Mouse (Mus musculus) intestine, embryonic 16.5 days (tissue): ENCODE results near the gene Pex10. TPM values are rescaled to one million over a fixed set of nuclear protein-coding genes. Genes with fewer than 3 reads are reported as not detected.
A peak's percentile ranks its signal among the peaks of the same experiment; 100 is the strongest.

ENCODE experiments used
- ATAC-seq: fragments of 200-750 bp; cut with Nextera tagmentation; 2 replicates; pipeline ENCODE4 v1.8.0; 2017; ENCODE audit warnings: moderate TSS enrichment, moderate library complexity
- H3K27ac ChIP-seq: fragments of 300-500 bp; sonication (generic); 2 replicates; pipeline ENCODE4 v1.5.1; 2014; ENCODE audit warnings: mild to moderate bottlenecking, low read length
- H3K27me3 ChIP-seq: fragments of 300-500 bp; sonication (generic); replicated peaks from 2 replicates; pipeline ENCODE4 v1.6.1; 2014; ENCODE audit warnings: low read length, control low read depth, mixed read lengths; ENCODE audit not compliant: control insufficient read depth, insufficient read depth
- H3K36me3 ChIP-seq: fragments of 300-500 bp; sonication (generic); 2 replicates; pipeline ENCODE4 v1.6.1; 2014; ENCODE audit warnings: low read length, control low read depth; ENCODE audit not compliant: control insufficient read depth, insufficient read depth
- H3K4me1 ChIP-seq: fragments of 300-500 bp; sonication (generic); 2 replicates; pipeline ENCODE4 v1.6.1; 2014; ENCODE audit warnings: low read length, control low read depth, mixed read lengths; ENCODE audit not compliant: control insufficient read depth, insufficient read depth
- H3K4me2 ChIP-seq: fragments of 300-500 bp; sonication (generic); 2 replicates; pipeline ENCODE4 v1.6.1; 2014; ENCODE audit warnings: low read depth, low read length, control low read depth
- H3K4me3 ChIP-seq: fragments of 300-500 bp; sonication (generic); 2 replicates; pipeline ENCODE4 v1.5.1; 2014; ENCODE audit warnings: mild to moderate bottlenecking, low read length
- H3K9ac ChIP-seq: fragments of 300-500 bp; sonication (generic); 2 replicates; pipeline ENCODE4 v1.6.1; 2014; ENCODE audit warnings: low read depth, low read length
- H3K9me3 ChIP-seq: fragments of 300-500 bp; sonication (generic); 2 replicates; pipeline ENCODE4 v1.6.1; 2016; ENCODE audit warnings: low read length, control low read depth; ENCODE audit not compliant: control insufficient read depth
- whole genome bisulfite sequencing: fragments of 180-500 bp; shearing (Covaris S2); extraction: QIAGEN DNeasy Blood & Tissue Kit; methylation state at CpG from one replicate; pipeline ENCODE4 v1.1.7; 2014; 5-methylcytosine and 5-hydroxymethylcytosine counted together
- polyA plus RNA-seq: library from polyadenylated mRNA; unstranded; fragments of >200 nt; fragmentation: Nextera tagmentation; extraction: Ambion mirVana; gene quantifications from 2 replicates; pipeline ENCODE4 v1.2.1, GENCODE M21; 2015

The Pex10 gene
- polyA plus RNA-seq, 1 experiment from 2014 or later: 28.9 TPM

GRCm38 (mm10) chr4:155024170-155025010, 42.4 kb upstream of the Pex10 start:
- 79% methylated on average over 11 of the region's 11 CpGs for WGBS

DNA sequence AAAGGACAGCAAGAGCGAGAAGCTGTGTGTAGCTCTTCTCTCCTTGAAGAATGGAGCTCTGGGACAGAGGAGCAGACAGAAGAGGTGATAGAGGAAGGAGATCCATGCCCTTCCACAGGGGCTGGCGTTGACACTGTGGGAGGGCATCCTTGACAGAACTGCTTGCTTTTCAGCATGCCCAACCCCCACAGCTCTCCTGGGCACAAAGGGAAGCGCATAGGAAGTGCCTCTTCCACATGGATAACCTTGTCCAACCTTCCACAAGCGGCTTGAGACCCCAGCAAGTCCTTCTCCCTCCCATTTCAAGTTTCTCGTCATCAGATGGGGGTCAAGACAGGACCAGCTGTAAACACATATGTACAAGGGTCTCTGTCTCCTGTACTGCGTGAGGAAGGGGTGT, 33.7 kb upstream of the Pex10 start:
- no peak overlapping the region for H3K27ac ChIP-seq
- no peaks in the 10 kb centered on the region for H3K4me1 ChIP-seq
- no peak for ATAC-seq
- WGBS: 41% methylated on average over 6 of the region's 6 CpGs
- H3K36me3 ChIP-seq: no peaks in the 10 kb centered on the region
- no peak overlapping the region for H3K4me3 ChIP-seq
- H3K27me3 ChIP-seq: no peaks in the 10 kb centered on the region
- H3K9me3 ChIP-seq: no peaks in the 10 kb centered on the region
- no peak overlapping the region for H3K9ac ChIP-seq
- no peak overlapping the region for H3K4me2 ChIP-seq

More at GRCm38 (mm10) chr4:155024170-155025010, 42.4 kb upstream of the Pex10 start:
- Histone ChIP-seq H3K4me3 (no peak overlapping the region), H3K36me3 (no peaks in the 10 kb centered on the region), H3K27me3 (no peaks in the 10 kb centered on the region), H3K4me1 (peaks cover 5% of the 10 kb centered on the region), H3K9me3 (no peaks in the 10 kb centered on the region), H3K9ac (no peak overlapping the region), H3K27ac (no peak overlapping the region), H3K4me2 (no peak overlapping the region)
- no peak for ATAC-seq

GRCm38 (mm10) chr4:155034202-155034601, 32.6 kb upstream of the Pex10 start:
- Histone ChIP-seq H3K4me2 (no peak overlapping the region), H3K4me1 (no peaks in the 10 kb centered on the region), H3K36me3 (no peaks in the 10 kb centered on the region), H3K9ac (no peak overlapping the region), H3K9me3 (no peaks in the 10 kb centered on the region), H3K27ac (no peak overlapping the region), H3K27me3 (no peaks in the 10 kb centered on the region), H3K4me3 (no peak overlapping the region)
- 39% methylated on average over 7 of the region's 7 CpGs for WGBS
- ATAC-seq: no peak

DNA sequence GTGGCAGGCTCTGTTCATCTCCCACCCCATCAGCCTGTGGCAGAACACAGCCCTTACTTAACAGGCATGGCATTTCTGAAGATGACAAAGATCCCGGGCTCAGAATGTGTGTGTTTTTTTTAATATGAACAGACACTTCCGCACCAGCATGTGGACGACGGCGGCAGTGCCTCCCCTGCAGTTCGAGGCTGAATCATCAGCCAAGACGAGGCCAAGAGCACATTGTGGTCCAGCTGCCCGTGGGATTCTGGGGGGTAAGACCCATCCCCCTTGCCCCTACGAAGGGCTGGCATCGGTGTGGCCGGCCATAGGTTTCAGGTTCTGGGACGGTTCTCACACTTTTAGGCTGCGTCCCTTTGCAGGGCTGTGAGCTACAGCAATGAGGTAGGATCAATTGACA, 32.0 kb upstream of the Pex10 start:
- H3K4me3 ChIP-seq: no peak overlapping the region
- H3K27me3 ChIP-seq: no peaks in the 10 kb centered on the region
- no peak overlapping the region for H3K4me2 ChIP-seq
- H3K27ac ChIP-seq: no peak overlapping the region
- H3K36me3 ChIP-seq: no peaks in the 10 kb centered on the region
- no peak overlapping the region for H3K9ac ChIP-seq
- H3K9me3 ChIP-seq: no peaks in the 10 kb centered on the region
- H3K4me1 ChIP-seq: no peaks in the 10 kb centered on the region
- ATAC-seq: no peak
- WGBS: 72% methylated on average over 13 of the region's 13 CpGs

- no peak for ATAC-seq
- H3K4me3 ChIP-seq: no peak overlapping the region
- no peak overlapping the region for H3K9ac ChIP-seq
- no peaks in the 10 kb centered on the region for H3K36me3 ChIP-seq
- H3K4me1 ChIP-seq: peaks cover 8% of the 10 kb centered on the region
- H3K27me3 ChIP-seq: peaks cover 36% of the 10 kb centered on the region
- no peak overlapping the region for H3K4me2 ChIP-seq
- no peak overlapping the region for H3K27ac ChIP-seq
- 52% methylated on average over 9 of the region's 9 CpGs for WGBS
- H3K9me3 ChIP-seq: no peaks in the 10 kb centered on the region
Measured at GRCm38 (mm10) chr4:155040197-155040596, 26.6 kb upstream of the Pex10 start.

DNA sequence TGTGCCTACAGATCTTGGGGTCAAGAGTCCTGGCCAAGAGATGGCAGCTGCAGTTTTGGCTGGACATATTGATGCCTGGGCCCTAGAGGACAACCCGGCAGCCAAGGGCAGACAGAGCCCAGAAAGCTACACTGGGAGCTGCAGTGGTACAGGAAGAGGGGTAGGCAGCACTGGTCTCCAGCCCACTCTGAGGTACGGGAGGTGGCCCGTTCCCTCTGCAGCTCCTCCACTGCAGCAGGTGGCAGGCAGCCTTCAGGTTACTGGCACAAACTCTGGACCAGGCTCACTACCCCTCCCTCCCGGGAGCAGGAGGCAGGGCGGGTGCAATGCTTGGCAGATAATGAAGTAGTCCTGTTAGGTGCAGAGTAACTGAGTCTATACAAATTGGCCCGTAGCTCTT, 26.1 kb upstream of the Pex10 start:
- Histone ChIP-seq H3K4me1 (peaks cover 8% of the 10 kb centered on the region), H3K36me3 (no peaks in the 10 kb centered on the region), H3K9me3 (no peaks in the 10 kb centered on the region), H3K9ac (no peak overlapping the region), H3K4me2 (no peak overlapping the region), H3K27ac (no peak overlapping the region), H3K27me3 (peaks cover 36% of the 10 kb centered on the region), H3K4me3 (no peak overlapping the region)
- WGBS: 68% methylated on average over 6 of the region's 6 CpGs
- no peak for ATAC-seq

- H3K4me3 ChIP-seq: peak overlapping the region; percentile 29
- peaks cover 8% of the 10 kb centered on the region for H3K4me1 ChIP-seq
- peaks cover 36% of the 10 kb centered on the region for H3K27me3 ChIP-seq
- 0 out of 2 replicates have a peak, but pooled peaks have one; percentile 33 for ATAC-seq
- H3K9me3 ChIP-seq: no peaks in the 10 kb centered on the region
- WGBS: 15% methylated on average over 57 of the region's 65 CpGs
- H3K27ac ChIP-seq: no peak overlapping the region
- 0 out of 2 replicates have a peak overlapping the region, but pooled peaks have one; percentile 29 for H3K9ac ChIP-seq
- peak overlapping the region; percentile 38 for H3K4me2 ChIP-seq
- no peaks in the 10 kb centered on the region for H3K36me3 ChIP-seq
Measured at GRCm38 (mm10) chr4:155042606-155043288, 24.1 kb upstream of the Pex10 start.

GRCm38 (mm10) chr4:155043289-155043625, 23.6 kb upstream of the Pex10 start:
- no peak overlapping the region for H3K27ac ChIP-seq
- peaks cover 8% of the 10 kb centered on the region for H3K4me1 ChIP-seq
- ATAC-seq: no peak
- WGBS: 10% methylated on average over 25 of the region's 25 CpGs
- H3K4me3 ChIP-seq: peak overlapping the region; percentile 29
- H3K4me2 ChIP-seq: peak overlapping the region; percentile 38
- peaks cover 36% of the 10 kb centered on the region for H3K27me3 ChIP-seq
- H3K9ac ChIP-seq: 0 out of 2 replicates have a peak overlapping the region, but pooled peaks have one; percentile 29
- H3K36me3 ChIP-seq: no peaks in the 10 kb centered on the region
- H3K9me3 ChIP-seq: no peaks in the 10 kb centered on the region

- ATAC-seq: no peak
- Histone ChIP-seq H3K4me2 (no peak overlapping the region), H3K9me3 (no peaks in the 10 kb centered on the region), H3K36me3 (no peaks in the 10 kb centered on the region), H3K27me3 (peaks cover 31% of the 10 kb centered on the region), H3K4me3 (no peak overlapping the region), H3K4me1 (peaks cover 8% of the 10 kb centered on the region), H3K27ac (no peak overlapping the region), H3K9ac (no peak overlapping the region)
- WGBS: 82% methylated on average over 14 of the region's 14 CpGs
Measured at GRCm38 (mm10) chr4:155046636-155047035, 20.2 kb upstream of the Pex10 start.
